In the genomic region with DNA sequence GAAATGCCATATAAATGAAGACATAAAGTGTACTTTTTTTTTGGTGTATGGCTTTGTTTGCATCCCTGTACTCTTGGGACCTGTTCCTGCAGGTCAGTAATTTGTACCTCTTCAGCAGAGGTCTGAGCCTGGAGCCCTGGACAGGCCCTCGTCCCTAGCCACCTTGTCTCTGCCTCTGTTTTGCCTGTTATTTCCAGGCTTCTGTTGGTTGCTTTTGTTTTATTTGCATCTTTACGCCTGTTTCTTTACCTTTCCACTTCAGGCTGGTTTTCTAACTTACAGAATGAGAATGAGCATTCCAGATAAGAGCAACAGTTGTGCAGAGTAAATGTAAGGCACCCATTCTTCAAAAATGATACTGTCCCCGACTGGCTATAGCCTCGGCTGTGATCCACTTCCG, we compare ENCODE assay signal across 7 mouse cellular contexts. TPM values are rescaled to one million over a fixed set of nuclear protein-coding genes. Genes with fewer than 3 reads are reported as not detected.
DNase-seq lines count a peak whose midpoint lies in the region; ATAC-seq and TF ChIP-seq lines count a peak whose summit lies in the region.
"Not testable (repeated sequence)": the region's sequence is repeated elsewhere in the genome, so short reads cannot be mapped to it uniquely, and the experiment has no call there.

A gene (plus strand): TSS at position 301 of the 400 bp plus-strand sequence.

- not testable (repeated sequence) for DNase-seq in gastrocnemius, adult 2 months; spleen, adult 2 months (ENCODE audit: low read depth in 1 of 2, low spot score in 2 of 2)

- not testable (repeated sequence) for H3K9ac ChIP-seq in heart, embryonic 14.5 days (ENCODE audit: low read length); intestine, postnatal 0 days (ENCODE audit: low read depth, low read length); liver, embryonic 16.5 days (ENCODE audit: low read depth, low read length)

- peak within 1 kb of the TSS; percentile 22 for H3K4me3 ChIP-seq in gastrocnemius, adult 2 months
- not testable (repeated sequence) for H3K4me3 ChIP-seq in heart, embryonic 14.5 days (ENCODE audit: control insufficient read depth in 1 of 2, insufficient read depth in 1 of 2, low read depth in 1 of 2, low read length in 2 of 2); intestine, postnatal 0 days (ENCODE audit: low read depth, low read length); liver, embryonic 16.5 days (ENCODE audit: low read depth, low read length)
- peak within 1 kb of the TSS; percentile 85 for H3K4me3 ChIP-seq in megakaryocyte, embryonic 14.5 days (replicated peaks)
- H3K4me3 ChIP-seq in spleen, adult 2 months (ENCODE audit: extremely low read depth, insufficient read depth, insufficient read length), result peak within 1 kb of the TSS; percentile 46

- not testable (repeated sequence) for ATAC-seq in activated CD4-positive, CD25-positive, alpha-beta regulatory T cell, adult 4 months; heart, embryonic 14.5 days (ENCODE audit: insufficient number of reproducible peaks, insufficient read depth, low FRiP score, low read depth); intestine, postnatal 0 days; liver, embryonic 16.5 days (ENCODE audit: low read depth)

- not testable (repeated sequence) for H3K27me3 ChIP-seq in heart, embryonic 14.5 days (ENCODE audit: control insufficient read depth, insufficient read depth, low read length); intestine, postnatal 0 days (replicated peaks; ENCODE audit: control insufficient read depth, insufficient read depth, low read length); liver, embryonic 16.5 days (ENCODE audit: control insufficient read depth, insufficient read depth, low read depth, low read length); megakaryocyte, embryonic 14.5 days (replicated peaks); spleen, adult 2 months (ENCODE audit: control insufficient read depth, insufficient read depth, low read length)

- not testable (repeated sequence) for H3K9me3 ChIP-seq in heart, embryonic 14.5 days (ENCODE audit: control insufficient read depth, low read length); intestine, postnatal 0 days (ENCODE audit: control insufficient read depth); liver, embryonic 16.5 days (replicated peaks; ENCODE audit: control insufficient read depth, low read length); megakaryocyte, embryonic 14.5 days

- H3K27ac ChIP-seq in gastrocnemius, adult 2 months; heart, embryonic 14.5 days (replicated peaks in 1 of 2; ENCODE audit: control insufficient read depth in 1 of 2, insufficient read depth in 1 of 2, low read depth in 2 of 2, low read length in 2 of 2); intestine, postnatal 0 days (ENCODE audit: low read depth, low read length); liver, embryonic 16.5 days (ENCODE audit: low read length): not testable (repeated sequence)
- peak within 1 kb of the TSS; percentile 83 for H3K27ac ChIP-seq in spleen, adult 2 months (ENCODE audit: insufficient read depth, low read length)

- H3K4me1 ChIP-seq in heart, embryonic 14.5 days (ENCODE audit: control insufficient read depth in 2 of 2, insufficient read depth in 2 of 2, low read length in 2 of 2); intestine, postnatal 0 days (replicated peaks; ENCODE audit: control insufficient read depth, insufficient read depth, low read length); liver, embryonic 16.5 days (ENCODE audit: control insufficient read depth, low read depth, low read length); megakaryocyte, embryonic 14.5 days; spleen, adult 2 months (ENCODE audit: control insufficient read depth, insufficient read depth, insufficient read length): not testable (repeated sequence)

- TF ChIP-seq CTCF in gastrocnemius, adult 2 months (IDR thresholded peaks at IDR 0.05); intestine, postnatal 0 days (IDR thresholded peaks at IDR 0.05; ENCODE audit: low read depth); spleen, adult 2 months (IDR thresholded peaks at IDR 0.05; ENCODE audit: extremely low read depth, insufficient read depth, insufficient read length, insufficient replicate concordance): not testable (repeated sequence)

- 0 out of 2 replicates have a peak within 1 kb of the TSS, but pooled peaks have one; percentile 31 for H3K4me2 ChIP-seq in heart, embryonic 14.5 days (ENCODE audit: low read length)
- peak within 1 kb of the TSS; percentile 44 for H3K4me2 ChIP-seq in intestine, postnatal 0 days (replicated peaks; ENCODE audit: low read depth)
- H3K4me2 ChIP-seq in liver, embryonic 16.5 days (ENCODE audit: low read depth, low read length), result peak within 1 kb of the TSS; percentile 22

- WGBS in heart, embryonic 14.5 days, result no CpG with 5 or more reads among the region's 5 CpGs
- no CpG with 5 or more reads among the region's 5 CpGs for WGBS in intestine, postnatal 0 days
- WGBS in liver, embryonic 16.5 days (ENCODE audit: insufficient replicate concordance), result no CpG with 5 or more reads among the region's 5 CpGs
- 75% methylated on average over 1 of the region's 5 CpGs for WGBS in spleen, adult 2 months

- not testable (repeated sequence) for TF ChIP-seq POLR2A in spleen, adult 2 months (IDR thresholded peaks at IDR 0.05; ENCODE audit: low read depth, low read length)

- intact Hi-C loops in gastrocnemius, adult 2 months (cut with DNase I), result not testable (repeated sequence)

- not testable (repeated sequence) for H3K36me3 ChIP-seq in heart, embryonic 14.5 days (ENCODE audit: control insufficient read depth, insufficient read depth, low read length); intestine, postnatal 0 days (ENCODE audit: control insufficient read depth, insufficient read depth); liver, embryonic 16.5 days (ENCODE audit: control insufficient read depth, insufficient read depth); megakaryocyte, embryonic 14.5 days (replicated peaks; ENCODE audit: low read length); spleen, adult 2 months (ENCODE audit: control insufficient read depth, insufficient read depth, low read length)

RNA-seq across cellular contexts. Expression of the gene that starts here (rescaled TPM):
- 10 to 100 TPM; 74.8 to 82.4 TPM for polyA plus RNA-seq in activated CD4-positive, CD25-positive, alpha-beta regulatory T cell, adult 4 months (2017; shearing (Covaris generic))
- under 1 TPM; 0.47 to 0.59 TPM for total RNA-seq in gastrocnemius, adult 2 months (2021)
- 1.6 and 1.8 TPM in 2 replicates for polyA plus RNA-seq in heart, embryonic 14.5 days (2014; fragmentation: Nextera tagmentation; extraction: Ambion mirVana)
- polyA plus RNA-seq in intestine, postnatal 0 days (2015; fragmentation: Nextera tagmentation; extraction: Ambion mirVana), result 1.6 and 1.8 TPM in 2 replicates
- 4.7 and 4.8 TPM in 2 replicates for polyA plus RNA-seq in liver, embryonic 16.5 days (2015; fragmentation: Nextera tagmentation; extraction: Ambion mirVana)
- polyA plus RNA-seq in megakaryocyte, embryonic 14.5 days (2012; ENCODE audit: insufficient read depth, low replicate concordance), result 1.3 and 8.1 TPM in 2 replicates
- 23.4 and 27.0 TPM in 2 replicates for polyA plus RNA-seq in spleen, adult 2 months (2012; rRNA removed)
